Mouse (Mus musculus): ENCODE results near the gene Ccdc73.
"Not testable (repeated sequence)": the region's sequence is repeated elsewhere in the genome, so short reads cannot be mapped to it uniquely, and the experiment has no call there.

Gene Ccdc73

DNA sequence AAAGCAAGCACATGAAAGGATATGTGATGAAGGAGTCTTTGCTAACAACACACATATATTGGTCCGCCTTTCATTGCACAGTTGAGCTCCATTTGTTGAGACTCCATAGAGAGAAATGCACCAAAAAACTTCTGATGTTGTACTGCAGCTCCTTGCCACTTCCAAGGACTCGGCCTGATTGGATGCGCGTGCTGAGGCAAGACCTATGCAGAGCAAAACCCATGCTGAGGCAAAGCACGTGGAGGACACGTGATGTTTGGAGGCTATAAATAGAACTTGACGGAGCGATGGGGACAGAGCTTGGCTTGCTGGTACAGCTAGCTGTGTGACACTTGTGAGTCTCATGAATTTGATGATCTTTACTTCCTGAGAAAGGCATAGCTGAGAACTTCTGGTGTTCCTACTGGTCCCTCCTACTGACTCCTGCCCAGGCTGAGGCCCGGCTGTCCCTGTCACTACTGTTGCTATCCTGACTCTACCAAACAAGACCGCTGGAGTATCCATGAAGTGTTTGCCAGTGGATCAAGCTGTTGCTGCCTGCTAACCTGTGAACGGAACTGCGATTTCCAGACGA, at the start of gene Ccdc73:
Gene Ccdc73 (plus strand): TSS at position 524 of the 574 bp plus-strand sequence.
- DNase-seq (ENCODE audit: low read depth), result no peak

DNA sequence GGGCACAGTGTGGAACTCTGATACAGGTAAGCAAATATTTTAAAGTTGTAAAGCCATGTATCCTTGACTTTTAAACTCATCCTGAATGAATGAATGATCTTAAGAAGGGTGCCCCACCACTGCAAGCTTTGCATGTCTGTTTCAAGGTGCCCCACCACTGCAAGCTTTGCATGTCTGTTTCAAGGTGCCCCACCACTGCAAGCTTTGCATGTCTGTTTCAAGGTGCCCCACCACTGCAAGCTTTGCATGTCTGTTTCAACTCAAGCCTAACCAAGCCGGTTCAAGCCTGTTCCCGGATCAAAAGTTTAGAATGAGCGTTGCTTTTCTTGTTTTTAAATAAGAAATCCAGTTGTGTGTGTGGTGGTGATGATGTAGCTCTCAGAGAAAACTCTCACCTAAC, 48.8 kb upstream of the Ccdc73 start:
- DNase-seq (ENCODE audit: low read depth), result not testable (repeated sequence)

DNA sequence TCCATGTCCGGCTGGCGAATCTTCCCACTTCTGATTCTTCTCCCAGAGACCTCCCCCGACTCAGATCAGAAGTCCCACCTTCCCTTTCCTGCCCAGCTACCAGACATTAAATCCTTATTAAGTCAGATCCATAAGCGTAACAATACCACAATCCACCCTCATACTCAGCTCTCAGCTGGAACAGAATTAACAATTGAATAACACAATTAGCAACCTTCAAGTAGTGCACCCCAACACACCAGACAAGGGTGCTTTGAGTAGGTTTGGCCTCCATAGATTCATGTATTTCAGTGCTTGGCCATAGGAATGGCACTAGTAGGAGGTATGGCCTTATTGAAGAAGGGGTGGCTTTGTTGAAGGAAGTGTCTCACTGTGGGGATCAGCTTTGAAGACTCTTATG, 41.4 kb upstream of the Ccdc73 start:
- no peak for DNase-seq (ENCODE audit: low read depth)

DNA sequence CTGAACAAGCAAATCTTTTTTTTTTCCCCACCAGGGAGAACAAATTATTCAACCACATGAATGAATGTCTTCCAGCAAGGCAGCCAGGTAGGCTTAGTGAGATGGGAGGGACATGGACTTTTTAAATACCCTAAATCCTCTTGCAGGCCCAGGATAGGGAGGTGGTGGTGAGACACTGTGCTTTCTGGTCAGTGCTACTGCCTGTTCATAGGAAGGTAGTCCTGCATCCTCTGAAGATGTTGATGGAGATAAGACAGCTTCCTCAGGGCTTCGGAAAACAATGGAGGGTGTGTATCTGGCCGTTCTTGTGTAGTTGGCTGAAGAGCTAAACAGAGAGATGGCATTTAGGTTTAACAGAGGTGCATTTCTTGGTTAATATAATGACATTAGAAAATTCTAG, 35.1 kb upstream of the Ccdc73 start:
- DNase-seq (ENCODE audit: low read depth), result no peak

DNA sequence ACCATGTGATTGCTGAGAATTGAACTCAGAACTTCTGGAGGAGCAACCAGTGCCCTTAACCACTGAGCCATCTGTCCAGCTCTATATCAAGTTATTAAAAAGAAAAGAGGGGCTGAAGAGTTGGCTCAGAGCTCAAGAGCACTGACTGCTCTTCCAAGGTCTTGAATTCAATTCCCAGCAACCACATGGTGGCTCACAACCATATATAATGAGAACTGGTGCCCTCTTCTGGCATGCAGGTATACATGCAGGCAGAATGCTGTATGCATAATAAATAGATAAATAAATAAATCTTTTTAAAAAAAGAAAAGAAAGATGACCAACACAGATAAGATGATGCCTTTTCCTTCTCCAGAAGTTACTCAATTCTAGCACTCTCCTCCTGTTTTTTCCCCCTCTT, 26.6 kb upstream of the Ccdc73 start:
- peak; percentile 13 for DNase-seq (ENCODE audit: low read depth)

DNA sequence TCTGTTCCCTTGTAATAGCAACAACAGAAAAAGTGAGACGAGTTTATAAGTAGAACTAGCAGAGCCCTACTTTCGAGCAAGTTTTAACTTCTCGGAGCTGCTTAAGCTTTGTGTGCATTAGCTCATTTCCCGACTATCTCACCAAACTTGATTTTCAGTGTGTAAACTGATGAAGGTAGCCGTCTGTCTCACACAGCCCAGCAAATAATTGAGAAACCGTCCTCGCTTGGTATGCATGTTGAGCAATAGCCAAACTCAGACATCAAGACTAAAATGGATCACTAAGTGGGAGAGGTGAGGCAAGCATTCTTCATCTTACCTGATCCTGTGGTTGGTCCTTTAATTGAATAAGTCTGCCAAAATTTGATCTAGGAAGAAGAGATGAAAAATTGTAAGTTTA, 25.9 kb upstream of the Ccdc73 start:
- no peak for DNase-seq (ENCODE audit: low read depth)

DNA sequence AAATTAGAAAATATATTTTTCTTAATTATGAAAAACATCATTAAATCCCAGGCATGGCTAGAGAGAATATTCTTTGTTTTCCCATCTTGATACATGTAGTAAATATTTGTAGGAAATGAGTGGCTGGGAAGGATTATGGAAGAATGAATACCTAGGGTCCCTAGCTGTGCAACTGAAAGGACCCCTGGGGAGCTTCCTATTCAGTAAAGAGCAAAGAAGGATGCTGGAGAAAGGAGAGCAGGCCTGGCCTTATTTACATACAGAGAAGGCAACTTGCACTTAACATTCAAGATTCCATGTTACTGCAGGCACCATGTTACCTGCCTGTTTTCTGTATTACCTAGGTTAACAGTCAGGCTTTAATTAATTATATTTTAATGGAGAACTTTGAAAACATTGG, 25.0 kb upstream of the Ccdc73 start:
- no peak for DNase-seq (ENCODE audit: low read depth)

DNA sequence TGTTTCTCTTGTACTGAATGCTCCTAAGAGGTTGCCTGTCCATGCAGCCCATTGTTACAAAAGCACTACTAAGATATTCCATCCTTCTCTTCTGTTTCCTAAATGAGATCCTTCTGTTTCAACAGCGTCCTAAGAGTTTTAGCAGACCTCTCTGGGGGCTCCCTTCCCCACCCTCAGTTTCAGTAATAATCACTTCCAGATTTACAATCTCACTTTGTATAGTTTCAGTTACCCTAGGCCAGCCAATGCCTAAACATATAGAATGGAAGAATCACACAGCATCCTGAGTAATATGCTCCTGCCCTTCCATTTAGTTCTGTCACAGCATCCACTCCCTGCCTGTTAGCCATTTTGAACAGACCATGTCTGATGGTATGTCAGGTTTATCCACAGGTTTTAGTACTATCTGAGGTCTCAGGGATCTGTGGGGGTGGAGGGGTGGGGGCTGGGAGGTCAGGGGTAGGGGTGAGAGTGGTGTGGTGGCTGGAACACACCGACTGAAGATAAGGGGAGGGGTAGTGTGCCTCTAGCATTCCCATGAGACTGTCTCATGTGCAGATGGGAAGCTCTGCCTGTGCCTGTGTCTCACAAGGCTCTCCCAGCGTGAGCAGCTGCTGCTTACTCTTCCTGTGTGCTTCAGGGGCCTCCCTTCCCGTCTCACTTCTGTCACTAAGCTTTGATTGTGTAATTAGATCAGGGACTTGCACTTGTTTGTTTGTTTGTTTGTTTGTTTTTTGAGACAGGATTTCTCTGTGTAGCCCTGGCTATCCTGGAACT, 20.8 kb upstream of the Ccdc73 start:
- DNase-seq (ENCODE audit: low read depth), result no peak

DNA sequence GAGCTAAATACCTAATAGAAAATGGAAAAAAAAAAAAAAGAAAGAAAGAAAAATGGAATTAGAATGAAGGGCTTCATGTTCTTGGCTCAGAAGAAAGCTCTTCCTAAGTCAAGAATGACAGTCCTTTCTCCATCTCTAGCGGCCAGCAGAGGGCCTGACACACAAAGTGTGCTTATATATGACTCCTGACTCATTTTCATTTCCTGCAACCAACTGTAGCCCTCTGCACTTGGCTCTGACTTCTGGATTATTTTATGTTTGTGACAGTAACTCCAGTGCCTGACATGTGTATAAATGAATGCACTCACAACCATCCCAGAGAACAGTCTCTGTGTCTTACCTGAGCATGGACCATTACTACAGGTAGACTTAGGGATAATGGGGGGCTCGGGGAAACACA, 20.0 kb upstream of the Ccdc73 start:
- DNase-seq (ENCODE audit: low read depth), result peak; percentile 90

DNA sequence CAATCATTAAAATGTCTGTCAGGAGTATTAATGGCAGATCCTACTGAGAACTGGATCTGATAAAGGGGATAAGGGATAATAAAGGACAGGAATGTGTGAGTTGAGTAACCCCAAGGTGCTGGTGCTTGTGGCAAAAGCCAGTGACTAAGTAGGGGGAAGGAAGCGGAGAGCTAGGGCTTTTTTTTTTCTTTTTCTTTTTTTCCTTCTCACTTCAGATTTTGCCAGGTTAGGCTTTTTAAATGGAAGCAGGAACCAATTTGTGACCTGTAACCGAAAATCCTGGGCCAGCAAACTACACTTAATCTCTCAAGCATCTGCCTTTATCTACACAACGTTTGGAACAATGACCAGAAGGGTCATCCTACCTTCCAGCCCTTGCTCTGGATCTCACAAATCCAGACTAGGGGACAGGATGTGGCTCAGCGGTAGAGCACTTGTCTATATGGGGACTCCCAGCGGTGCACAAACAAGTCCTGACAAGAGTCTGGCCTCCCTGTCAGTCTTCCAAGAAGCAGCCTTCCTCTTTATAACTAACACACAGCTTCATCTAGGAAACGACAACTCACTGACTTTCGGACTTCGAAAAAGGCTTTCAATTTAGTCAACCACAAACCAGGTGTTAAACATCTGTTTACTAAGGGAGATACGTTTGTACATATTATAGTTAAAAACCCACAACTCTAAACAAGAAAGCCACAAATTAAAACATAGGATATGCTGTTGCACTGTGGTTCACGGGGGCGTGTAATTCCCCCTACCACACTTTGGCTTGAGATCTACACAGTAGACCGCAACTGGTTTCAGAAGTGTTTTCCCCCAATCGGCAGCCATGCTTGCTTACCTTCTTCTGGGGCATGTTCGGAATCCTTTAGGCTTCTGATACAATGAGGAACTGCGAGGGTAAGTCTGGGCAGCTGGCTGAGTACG, 19.1 kb upstream of the Ccdc73 start:
- DNase-seq (ENCODE audit: low read depth), result peak; percentile 77

DNA sequence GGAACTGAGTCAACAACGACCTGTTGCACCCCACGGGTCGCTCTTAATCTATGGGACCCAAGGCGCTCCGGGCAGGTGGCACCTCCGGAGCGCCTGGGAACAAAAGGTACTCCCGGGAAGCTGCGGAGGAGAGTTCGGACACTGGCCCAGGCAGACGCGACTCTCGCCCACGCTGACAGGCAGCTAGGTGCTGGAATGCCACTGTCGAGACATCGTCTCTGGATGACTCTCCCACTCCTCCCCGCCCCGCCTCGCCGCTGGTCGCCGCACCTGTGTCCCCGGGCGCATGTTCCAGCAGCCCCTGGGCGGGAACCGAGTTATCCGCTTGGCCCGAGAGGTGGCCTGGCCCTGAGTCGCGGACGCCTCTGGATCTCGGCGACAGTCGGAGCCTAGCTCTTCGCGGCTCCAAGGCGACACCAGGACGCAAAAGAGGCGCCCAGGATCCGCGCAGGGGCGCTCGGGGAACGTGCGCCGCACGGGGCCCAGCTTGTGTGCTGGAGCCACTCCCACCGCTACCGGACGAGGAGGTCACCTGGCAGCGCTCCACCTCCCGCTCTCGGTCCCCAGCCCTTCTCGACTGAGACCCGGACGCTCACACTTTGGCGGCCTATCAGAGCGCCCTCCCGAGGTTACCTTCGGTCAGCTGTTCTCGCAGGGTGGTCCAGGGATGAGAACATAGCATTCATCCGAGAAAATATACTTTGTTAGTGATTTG, 18.2 kb upstream of the Ccdc73 start, which contains the start of gene Prrg4:
Gene Prrg4 (minus strand): TSS at position 601 of the 715 bp plus-strand sequence.
- DNase-seq (ENCODE audit: low read depth), result peak; percentile 78

DNA sequence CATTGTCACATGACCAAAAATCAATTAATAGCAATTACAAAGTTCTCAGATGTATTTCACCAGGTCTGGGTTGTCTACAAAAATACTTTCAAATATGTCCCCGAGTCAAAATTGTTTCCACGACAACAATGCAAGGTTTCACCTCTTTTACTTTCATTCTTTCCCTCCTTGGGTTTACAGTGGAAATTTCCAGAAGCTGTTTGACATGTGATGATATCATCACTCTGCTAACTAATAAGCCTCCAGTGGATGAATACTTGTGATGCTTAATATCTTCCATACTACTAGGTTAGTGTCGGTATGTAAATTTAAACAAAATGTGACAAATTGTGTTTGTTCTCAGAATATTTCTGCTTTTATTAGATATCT, 17.6 kb upstream of the Ccdc73 start:
- peak; percentile 52 for DNase-seq (ENCODE audit: low read depth)

DNA sequence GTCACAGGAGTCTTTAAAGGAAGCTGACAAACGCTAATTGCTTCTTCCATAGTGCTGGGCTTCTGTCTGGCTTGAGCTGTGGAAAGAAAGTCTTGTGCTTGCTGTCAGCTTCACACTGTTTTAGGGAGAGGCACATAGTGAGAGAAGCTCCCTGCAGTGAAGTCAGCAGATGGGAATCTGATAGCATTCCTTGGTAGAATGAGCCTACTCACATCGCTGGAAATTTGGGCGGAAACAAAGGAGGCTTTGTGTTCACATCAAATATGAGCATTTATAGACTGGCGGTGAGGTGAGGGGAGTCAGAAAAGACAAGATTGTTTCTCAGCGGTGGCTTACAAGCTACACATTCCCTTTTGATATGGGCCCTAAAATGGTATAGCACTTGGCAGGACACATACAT, 15.9 kb upstream of the Ccdc73 start:
- no peak for DNase-seq (ENCODE audit: low read depth)

DNA sequence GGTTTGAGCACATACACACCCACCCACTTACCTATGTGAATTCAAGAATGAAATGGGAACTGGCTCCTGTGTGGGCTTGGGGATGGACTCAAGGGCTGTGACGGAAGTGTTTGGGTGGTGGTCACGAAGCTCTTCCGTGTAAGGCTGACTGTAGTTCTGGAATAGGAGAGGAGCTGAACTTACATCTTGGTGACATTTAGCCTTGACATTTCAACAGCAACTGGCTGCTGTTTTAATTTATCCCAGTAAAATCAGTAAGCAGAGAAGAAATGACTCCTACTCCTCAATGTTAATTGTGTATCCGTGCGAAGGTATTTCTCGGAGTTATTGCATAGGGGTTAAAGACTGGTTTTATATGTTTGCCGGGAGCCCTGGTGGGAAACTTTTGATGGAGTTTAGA, 15.1 kb upstream of the Ccdc73 start:
- DNase-seq (ENCODE audit: low read depth), result no peak

DNA sequence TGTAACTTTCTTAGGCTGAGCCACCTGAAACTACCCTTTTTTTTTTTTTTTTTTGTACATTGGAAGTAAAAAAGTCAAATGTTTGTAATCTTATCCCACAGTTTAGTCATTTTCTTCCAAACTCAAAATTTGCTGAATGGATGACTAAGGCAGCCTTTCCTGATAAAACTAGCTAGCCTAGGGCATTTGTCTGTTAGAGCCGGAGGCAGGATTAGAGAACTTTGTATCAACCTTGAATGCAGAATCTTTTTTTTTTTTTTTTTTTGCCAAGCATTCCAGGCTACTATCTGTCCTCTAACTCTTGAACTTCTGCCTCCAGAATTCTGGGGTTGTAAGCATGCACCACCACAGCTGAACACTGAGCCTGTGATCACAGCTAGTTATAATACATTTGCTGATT, 12.8 kb upstream of the Ccdc73 start:
- no peak for DNase-seq (ENCODE audit: low read depth)

DNA sequence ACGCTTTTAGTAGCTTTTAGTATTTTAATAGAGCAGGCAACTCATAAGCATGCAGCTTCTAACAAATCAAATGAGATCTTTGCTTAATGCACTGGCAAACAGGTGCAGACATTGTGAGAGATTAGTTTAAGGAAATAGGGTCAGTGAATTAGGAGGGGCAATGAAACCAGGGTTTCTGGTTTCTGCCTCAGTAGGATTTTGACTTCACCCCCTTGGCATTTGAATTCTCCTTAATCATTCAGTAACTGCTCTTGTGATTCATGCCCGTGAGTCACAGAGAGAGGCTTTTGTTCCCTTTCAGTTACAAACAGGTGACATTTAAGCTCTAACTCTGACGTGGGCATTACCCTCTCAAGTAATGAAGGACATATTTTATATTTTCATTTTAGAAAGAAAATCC, 11.9 kb upstream of the Ccdc73 start:
- peak; percentile 54 for DNase-seq (ENCODE audit: low read depth)

DNA sequence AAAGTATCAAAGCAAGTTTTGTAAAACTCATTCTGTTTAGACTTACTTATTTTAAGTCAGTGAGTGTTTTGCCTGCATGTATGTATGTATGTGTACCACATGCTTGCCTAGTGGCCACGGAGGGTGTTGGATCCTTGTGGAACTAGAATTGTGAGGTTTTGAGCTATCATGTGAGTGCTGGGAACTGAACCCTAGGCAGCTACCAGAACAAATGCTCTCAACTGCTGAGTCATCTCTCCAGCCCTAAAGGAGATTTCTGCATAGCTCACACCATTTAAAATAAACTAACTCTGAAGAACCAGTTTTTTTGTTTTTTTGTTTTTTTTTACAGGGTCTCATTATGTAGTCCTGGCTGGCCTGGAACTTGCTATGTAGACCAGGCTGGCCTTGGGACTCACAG, 11.4 kb upstream of the Ccdc73 start:
- DNase-seq (ENCODE audit: low read depth), result peak; percentile 14

DNA sequence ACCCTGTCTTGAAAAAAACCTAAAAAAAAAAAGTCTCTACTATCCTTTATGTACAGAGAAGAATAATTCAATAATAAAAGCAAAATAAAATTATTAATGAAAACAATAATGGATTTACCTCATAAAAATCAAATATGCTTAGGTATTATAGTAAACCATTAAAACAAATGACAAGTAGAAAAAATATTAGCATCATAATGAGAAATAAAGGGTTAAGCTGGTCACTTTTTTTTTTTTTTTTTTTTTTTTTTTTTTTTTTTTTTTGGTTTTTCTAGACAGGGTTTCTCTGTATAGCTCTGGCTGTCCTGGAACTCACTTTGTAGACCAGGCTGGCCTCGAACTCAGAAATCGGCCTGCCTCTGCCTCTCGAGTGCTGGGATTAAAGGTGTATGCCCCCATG, 9.5 kb upstream of the Ccdc73 start:
- not testable (repeated sequence) for DNase-seq (ENCODE audit: low read depth)

DNA sequence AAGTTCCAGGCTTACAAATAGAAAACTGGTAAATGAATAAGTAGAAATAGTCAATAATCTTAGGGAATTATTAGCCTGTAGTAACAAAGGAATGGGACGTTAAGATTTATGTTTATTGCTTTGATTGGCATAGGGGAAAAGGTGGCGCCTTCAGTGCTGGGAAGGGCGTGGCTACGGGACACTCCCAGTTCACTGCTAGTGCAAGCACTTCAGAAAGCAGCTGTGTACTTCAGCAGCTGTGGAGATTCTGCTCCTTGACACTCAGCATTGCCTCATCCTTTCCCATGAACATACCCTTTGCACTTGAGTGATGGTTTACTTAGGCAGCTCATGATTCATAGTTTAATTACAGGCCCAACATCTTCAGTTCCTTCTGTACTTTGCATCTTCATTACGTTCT, 8.5 kb upstream of the Ccdc73 start:
- peak; percentile 13 for DNase-seq (ENCODE audit: low read depth)

DNA sequence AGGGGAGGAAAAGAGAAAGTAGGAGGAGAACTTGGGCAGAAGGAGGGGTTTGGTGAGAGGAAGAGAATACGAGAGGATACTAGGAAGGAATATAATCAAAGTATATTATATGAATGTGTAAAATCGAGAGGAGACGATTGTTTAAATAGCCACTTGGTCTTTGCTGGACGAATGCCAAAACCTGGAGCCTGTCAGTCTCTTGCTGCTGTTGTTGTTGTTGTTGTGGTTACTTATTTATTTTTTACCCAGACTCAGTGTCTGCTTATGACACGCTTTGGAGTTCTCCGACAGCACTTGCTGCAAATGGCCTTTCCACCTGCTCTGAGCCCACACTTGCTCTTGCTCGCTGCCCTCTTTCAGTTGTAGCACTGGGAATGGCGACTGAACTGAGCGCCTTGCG, 7.2 kb upstream of the Ccdc73 start:
- no peak for DNase-seq (ENCODE audit: low read depth)

DNA sequence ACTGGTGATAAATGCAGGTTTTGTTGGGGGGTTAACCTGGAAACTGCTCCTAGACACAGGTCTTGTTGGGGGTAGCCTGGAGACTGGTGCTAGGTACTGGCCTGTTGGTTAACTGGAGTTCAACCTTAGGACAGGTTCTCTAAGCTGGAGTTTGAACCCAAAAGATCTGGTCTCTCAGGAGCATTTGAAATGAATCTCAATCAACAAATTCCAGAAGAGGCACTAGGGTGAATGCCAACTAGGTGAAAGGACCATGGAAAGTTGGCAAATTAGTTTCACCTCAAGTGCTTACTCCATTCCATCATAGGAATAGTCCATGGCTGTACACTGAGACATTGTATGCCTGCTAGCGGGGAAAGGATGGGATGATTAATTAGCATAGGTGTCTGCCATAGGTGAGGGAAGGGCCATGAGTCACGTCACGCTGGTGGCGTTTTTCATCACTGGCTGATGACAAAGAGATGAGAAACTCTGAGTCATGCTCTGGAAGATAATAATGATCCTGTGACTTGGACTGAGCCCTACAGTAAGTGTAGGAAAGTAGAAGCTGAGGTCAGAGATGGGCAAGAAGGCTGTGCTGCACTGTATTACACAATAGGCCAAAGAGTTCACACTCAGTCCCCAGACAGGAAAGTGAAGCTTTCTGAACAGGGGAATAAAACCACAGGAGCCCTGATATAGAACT, 3.3 kb upstream of the Ccdc73 start:
- DNase-seq (ENCODE audit: low read depth), result peak; percentile 94

DNA sequence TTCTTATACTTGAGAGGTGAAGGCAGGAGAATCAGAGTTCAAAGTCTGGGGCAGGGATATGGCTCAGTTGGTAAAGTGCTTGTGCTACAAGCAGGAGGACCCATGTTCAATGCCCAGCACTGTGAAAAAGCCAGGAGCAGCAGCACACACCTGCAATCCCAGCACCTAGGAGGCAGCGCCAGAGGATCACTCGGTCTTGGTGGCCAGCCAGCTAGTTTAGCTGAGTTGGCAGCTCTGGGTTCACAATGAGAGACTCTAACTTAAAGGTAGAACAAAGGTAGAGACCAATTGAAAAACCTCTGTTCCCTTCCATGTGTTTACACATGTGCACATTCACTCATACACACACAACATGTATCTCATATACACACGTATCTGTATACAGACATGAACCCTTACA, 1.5 kb downstream of the Ccdc73 start:
- no peak for DNase-seq (ENCODE audit: low read depth)
